Mouse (Mus musculus) cortical plate, adult 2 months (tissue): ENCODE measurements at regions not wholly inside any gene's neighbourhood (a gene's known extent, or its start where the extent isn't known, plus 50 kb on each side); places are given as distances from the start of the nearest gene placed in this dataset.

ENCODE experiments used
- H3K27ac ChIP-seq: fragments of 200-500 bp; 2 replicates; pipeline ENCODE4 v1.5.1; 2012; ENCODE audit warnings: low read length, control low read depth, inconsistent platforms; ENCODE audit not compliant: insufficient read depth
- H3K4me1 ChIP-seq: fragments of 200-500 bp; 2 replicates; pipeline ENCODE4 v1.6.1; 2011; ENCODE audit warnings: low read length; ENCODE audit not compliant: control insufficient read depth, insufficient read depth
- H3K4me3 ChIP-seq: fragments of 200-500 bp; 2 replicates; pipeline ENCODE4 v1.5.1; 2011; ENCODE audit warnings: mild to moderate bottlenecking, low read length, control low read depth; ENCODE audit not compliant: insufficient read depth
- CTCF ChIP-seq: fragments of 200-500 bp; IDR thresholded peaks from 2 replicates; pipeline ENCODE4 v1.5.1; 2011; ENCODE audit warnings: mild to moderate bottlenecking, control low read depth, low read length; ENCODE audit not compliant: insufficient read depth; ENCODE audit errors: extremely low read depth
- POLR2A ChIP-seq: fragments of 200-500 bp; IDR thresholded peaks from 2 replicates; pipeline ENCODE4 v1.6.1; 2011; ENCODE audit warnings: mild to moderate bottlenecking, low read length, control low read depth; ENCODE audit not compliant: insufficient read depth; ENCODE audit errors: extremely low read depth

DNA sequence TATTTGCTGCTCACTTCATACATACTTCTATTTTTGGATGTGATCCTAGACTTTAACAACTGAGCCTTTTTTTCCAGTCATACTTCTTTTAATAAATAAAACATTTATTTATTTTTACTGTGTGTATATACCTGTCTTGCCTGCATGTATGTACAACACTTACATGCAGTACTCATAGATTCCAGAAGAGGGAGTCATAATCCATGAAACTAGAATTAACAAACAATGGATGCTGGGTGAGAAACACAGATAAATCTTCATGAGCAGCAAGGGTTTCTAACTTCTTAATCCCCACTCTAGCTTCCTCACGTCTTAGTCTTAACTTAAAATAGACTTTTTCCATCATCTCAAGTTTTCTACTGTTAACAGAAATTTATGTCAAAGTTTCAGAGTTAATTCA lies 1253.7 kb upstream of the Nr2f1 start:
- H3K4me3 ChIP-seq = no peak overlapping the region
- no peak overlapping the region for H3K27ac ChIP-seq
- H3K4me1 ChIP-seq = no peaks in the 10 kb centered on the region
- TF ChIP-seq CTCF (no peak), POLR2A (no peak)

DNA sequence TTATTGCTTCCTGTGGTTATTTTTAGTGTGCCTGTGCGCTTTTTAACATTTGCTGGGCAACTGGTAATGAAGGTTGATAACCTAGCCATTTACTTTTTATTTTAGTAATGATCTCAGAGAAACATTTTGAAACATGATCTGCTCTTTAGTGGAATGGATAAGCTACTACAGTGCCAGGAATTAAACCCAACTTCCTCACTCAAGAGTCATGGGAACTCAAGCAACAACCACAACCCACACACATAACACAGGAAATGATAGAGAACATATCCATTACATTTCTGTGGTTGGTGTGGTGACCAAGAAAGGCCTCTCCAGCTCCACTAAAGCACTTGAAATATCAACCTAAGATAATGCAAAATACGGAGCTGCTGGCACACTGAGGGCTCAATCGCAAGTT lies 1243.6 kb upstream of the Nr2f1 start:
- no peaks in the 10 kb centered on the region for H3K4me1 ChIP-seq
- no peak overlapping the region for H3K27ac ChIP-seq
- no peak overlapping the region for H3K4me3 ChIP-seq
- no peak for TF ChIP-seq POLR2A

GRCm38 (mm10) chr13:79442701-79443100 lies 1243.1 kb upstream of the Nr2f1 start:
- Histone ChIP-seq H3K27ac (no peak overlapping the region), H3K4me3 (no peak overlapping the region), H3K4me1 (no peaks in the 10 kb centered on the region)
- TF ChIP-seq CTCF (no peak), POLR2A (no peak)

DNA sequence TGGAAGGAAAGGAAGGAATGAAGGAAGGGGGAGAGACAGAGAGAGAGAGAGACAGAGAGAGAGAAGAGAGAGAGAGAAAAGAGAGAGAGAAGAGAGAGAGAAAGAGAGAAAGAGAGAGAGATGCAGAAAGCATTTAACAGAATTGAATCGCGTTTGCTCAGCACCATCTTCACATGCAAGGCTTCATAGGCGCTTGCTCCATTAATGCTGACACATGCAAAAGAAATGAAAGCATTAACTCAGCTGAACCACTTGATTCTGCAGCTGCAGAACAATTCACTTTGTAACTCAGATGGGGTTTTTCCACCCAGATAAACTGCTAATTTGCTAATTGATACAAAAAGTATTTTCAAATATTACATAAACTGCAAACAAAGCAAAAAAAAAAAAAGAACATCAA lies 1231.9 kb upstream of the Nr2f1 start:
- Histone ChIP-seq H3K4me1 (no peaks in the 10 kb centered on the region), H3K27ac (no peak overlapping the region), H3K4me3 (no peak overlapping the region)
- TF ChIP-seq CTCF (no peak), POLR2A (no peak)

GRCm38 (mm10) chr13:79430987-79431386 lies 1231.4 kb upstream of the Nr2f1 start:
- TF ChIP-seq CTCF = no peak
- TF ChIP-seq POLR2A = no peak
- H3K4me1 ChIP-seq = no peaks in the 10 kb centered on the region
- no peak overlapping the region for H3K27ac ChIP-seq
- no peak overlapping the region for H3K4me3 ChIP-seq

DNA sequence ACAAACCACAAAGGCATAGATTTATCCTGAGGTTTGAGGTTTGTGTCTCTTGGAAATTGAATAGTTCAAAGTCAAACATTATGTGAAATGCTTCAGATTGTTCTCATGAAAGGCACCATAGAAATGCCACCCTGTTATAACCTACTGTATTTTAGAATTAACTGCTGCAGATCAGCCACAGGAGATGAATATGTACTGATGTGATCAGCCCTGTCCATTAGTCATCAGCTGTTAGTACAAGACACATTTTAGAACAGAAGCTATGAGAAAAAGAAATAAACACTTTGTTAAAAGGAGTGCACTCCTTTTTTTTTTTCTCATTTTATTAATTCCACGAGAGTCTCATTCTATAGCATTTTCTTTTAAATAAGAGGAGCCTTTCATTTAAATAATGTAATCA lies 1231.0 kb upstream of the Nr2f1 start:
- TF ChIP-seq POLR2A (no peak), CTCF (no peak)
- Histone ChIP-seq H3K27ac (no peak overlapping the region), H3K4me3 (no peak overlapping the region), H3K4me1 (no peaks in the 10 kb centered on the region)

GRCm38 (mm10) chr13:79417841-79418240 lies 1218.3 kb upstream of the Nr2f1 start:
- no peak overlapping the region for H3K4me3 ChIP-seq
- H3K4me1 ChIP-seq = no peaks in the 10 kb centered on the region
- TF ChIP-seq CTCF (no peak), POLR2A (no peak)
- H3K27ac ChIP-seq = no peak overlapping the region

GRCm38 (mm10) chr13:79400082-79400481 lies 1200.5 kb upstream of the Nr2f1 start:
- no peak overlapping the region for H3K4me3 ChIP-seq
- TF ChIP-seq CTCF = no peak
- no peak for TF ChIP-seq POLR2A
- no peaks in the 10 kb centered on the region for H3K4me1 ChIP-seq
- H3K27ac ChIP-seq = no peak overlapping the region

- Histone ChIP-seq H3K4me1 (no peaks in the 10 kb centered on the region), H3K27ac (no peak overlapping the region), H3K4me3 (no peak overlapping the region)
- TF ChIP-seq CTCF (no peak), POLR2A (no peak)
Observed at GRCm38 (mm10) chr13:79393938-79394337, 1194.4 kb upstream of the Nr2f1 start.

- H3K27ac ChIP-seq = no peak overlapping the region
- H3K4me3 ChIP-seq = no peak overlapping the region
- no peak for TF ChIP-seq CTCF
- no peak for TF ChIP-seq POLR2A
- no peaks in the 10 kb centered on the region for H3K4me1 ChIP-seq
Observed at GRCm38 (mm10) chr13:79387928-79388327, 1188.4 kb upstream of the Nr2f1 start.

DNA sequence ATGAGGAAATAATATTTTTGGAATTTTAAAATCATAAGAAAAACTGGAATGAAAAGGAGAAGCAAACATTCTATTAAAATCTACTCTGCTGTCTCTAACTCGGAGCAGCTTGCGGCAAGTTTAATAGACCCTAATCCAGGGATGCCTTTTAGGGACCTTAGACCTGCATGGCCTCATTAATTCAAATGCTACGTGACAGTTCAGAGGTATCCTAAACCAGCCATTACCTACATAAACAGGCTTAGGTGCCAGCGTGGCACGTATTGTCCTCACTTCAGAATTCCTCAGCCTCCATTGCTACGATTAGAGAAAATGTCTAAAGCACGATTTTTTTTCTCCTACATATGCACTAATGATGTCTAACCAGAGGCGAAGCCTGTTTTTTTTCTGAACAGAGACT lies 1141.9 kb upstream of the Nr2f1 start:
- TF ChIP-seq CTCF (no peak), POLR2A (no peak)
- H3K4me3 ChIP-seq = no peak overlapping the region
- H3K27ac ChIP-seq = no peak overlapping the region
- no peaks in the 10 kb centered on the region for H3K4me1 ChIP-seq
